Mouse (Mus musculus) urinary bladder, adult 2 months (tissue): ENCODE data around the gene Col7a1. TPM values are rescaled to one million over a fixed set of nuclear protein-coding genes. Genes with fewer than 3 reads are reported as not detected.

ENCODE experiments used
- DNase-seq: peaks from one replicate; pipeline ENCODE4 v3.0.0; 2022; ENCODE audit warnings: low spot score
- polyA plus RNA-seq: library from polyadenylated mRNA; depleted of rRNA; stranded (reverse); fragments of >200 nt; gene quantifications from 2 replicates; pipeline ENCODE4 v1.2.3, GENCODE M21; 2012; rRNA removed

The Col7a1 gene
- polyA plus RNA-seq, 1 experiment = 4.7 TPM

GRCm38 (mm10) chr9:109021428-109021827, 68.0 kb downstream of the Col7a1 start:
- no peak for DNase-seq

GRCm38 (mm10) chr9:109022866-109023685, 69.7 kb downstream of the Col7a1 start:
- DNase-seq = no peak

GRCm38 (mm10) chr9:109027521-109027920, 74.1 kb downstream of the Col7a1 start:
- no peak for DNase-seq

- no peak for DNase-seq
Observed at GRCm38 (mm10) chr9:109028421-109028820, 75.0 kb downstream of the Col7a1 start.

- DNase-seq = no peak
Observed at GRCm38 (mm10) chr9:109028919-109029318, 75.5 kb downstream of the Col7a1 start.

- DNase-seq = no peak
Observed at GRCm38 (mm10) chr9:109030312-109030711, 76.9 kb downstream of the Col7a1 start.

- DNase-seq = no peak
Observed at GRCm38 (mm10) chr9:109031001-109031400, 77.6 kb downstream of the Col7a1 start.

GRCm38 (mm10) chr9:109031686-109032085, 78.3 kb downstream of the Col7a1 start:
- no peak for DNase-seq

GRCm38 (mm10) chr9:109032435-109032834, 79.0 kb downstream of the Col7a1 start:
- DNase-seq = no peak

Other genes starting within 250 kb of the Col7a1 start
- gene Ip6k2, start 169.8 kb upstream of the Col7a1 start, polyA plus RNA-seq = 77.3 and 97.8 TPM in 2 replicates
- gene Nckipsd, start 145.2 kb upstream of the Col7a1 start, polyA plus RNA-seq = 10.2 and 11.7 TPM in 2 replicates
- gene Celsr3, start 127.3 kb upstream of the Col7a1 start, polyA plus RNA-seq = 0.19 and 0.23 TPM in 2 replicates
- gene Slc26a6, start 100.3 kb upstream of the Col7a1 start, polyA plus RNA-seq = 9.7 and 9.8 TPM in 2 replicates
- not detected in 2 replicates for gene Tmem89, start 39.0 kb upstream of the Col7a1 start, polyA plus RNA-seq
- gene Uqcrc1, start 17.0 kb upstream of the Col7a1 start, polyA plus RNA-seq = 278 and 302 TPM in 2 replicates
- 0.43 and 0.51 TPM in 2 replicates for gene Ucn2, start 32.4 kb downstream of the Col7a1 start, polyA plus RNA-seq
- gene Pfkfb4, start 38.2 kb downstream of the Col7a1 start, polyA plus RNA-seq = 16.3 and 19.4 TPM in 2 replicates
- gene Shisa5, start 85.0 kb downstream of the Col7a1 start, polyA plus RNA-seq = 201 and 202 TPM in 2 replicates
- 37.3 and 41.4 TPM in 2 replicates for gene Trex1, start 106.1 kb downstream of the Col7a1 start, polyA plus RNA-seq
- 17.1 and 17.6 TPM in 2 replicates for gene Atrip, start 120.5 kb downstream of the Col7a1 start, polyA plus RNA-seq
- 10.9 and 14.0 TPM in 2 replicates for gene Ccdc51, start 128.9 kb downstream of the Col7a1 start, polyA plus RNA-seq
- 118 and 126 TPM in 2 replicates for gene Tma7, start 129.0 kb downstream of the Col7a1 start, polyA plus RNA-seq
- 19.9 and 26.2 TPM in 2 replicates for gene Plxnb1, start 141.8 kb downstream of the Col7a1 start, polyA plus RNA-seq
- not detected in 2 replicates for gene Fbxw21, start 208.5 kb downstream of the Col7a1 start, polyA plus RNA-seq
- gene Fbxw13, start 242.4 kb downstream of the Col7a1 start, polyA plus RNA-seq = not detected in 2 replicates